Mouse (Mus musculus) neural tube, embryonic 12.5 days (tissue): Measurements from ENCODE around the gene Ace. TPM values are rescaled to one million over a fixed set of nuclear protein-coding genes. Genes with fewer than 3 reads are reported as not detected.

Source experiments
- ATAC-seq: fragments of 200-750 bp; cut with Nextera tagmentation; 2 replicates; pipeline ENCODE4 v1.8.0; 2017; ENCODE audit warnings: low read depth, mild to moderate bottlenecking, moderate TSS enrichment, moderate library complexity; ENCODE audit not compliant: low FRiP score
- H3K27ac ChIP-seq: fragments of 300-500 bp; sonication (generic); 2 replicates; pipeline ENCODE4 v1.5.1; 2016
- H3K27me3 ChIP-seq: fragments of 300-500 bp; sonication (generic); replicated peaks from 2 replicates; pipeline ENCODE4 v1.6.1; 2016; ENCODE audit warnings: mild to moderate bottlenecking
- H3K36me3 ChIP-seq: fragments of 300-500 bp; sonication (generic); 2 replicates; pipeline ENCODE4 v1.6.1; 2016; ENCODE audit warnings: mild to moderate bottlenecking
- H3K4me1 ChIP-seq: fragments of 300-500 bp; sonication (generic); 2 replicates; pipeline ENCODE4 v1.6.1; 2016
- H3K4me2 ChIP-seq: fragments of 300-500 bp; sonication (generic); replicated peaks from 2 replicates; pipeline ENCODE4 v1.6.1; 2016; ENCODE audit warnings: mild to moderate bottlenecking
- H3K4me3 ChIP-seq: fragments of 300-500 bp; sonication (generic); 2 replicates; pipeline ENCODE4 v1.5.1; 2016
- H3K9ac ChIP-seq: fragments of 300-500 bp; sonication (generic); 2 replicates; pipeline ENCODE4 v1.6.1; 2016; ENCODE audit warnings: mild to moderate bottlenecking
- H3K9me3 ChIP-seq: fragments of 300-500 bp; sonication (generic); 2 replicates; pipeline ENCODE4 v1.6.1; 2016; ENCODE audit warnings: mild to moderate bottlenecking
- WGBS: fragments of 180-500 bp; shearing (Covaris S2); methylation state at CpG from one replicate; pipeline ENCODE4 v1.1.7; 2016; 5-methylcytosine and 5-hydroxymethylcytosine counted together
- polyA plus RNA-seq: library from polyadenylated mRNA; unstranded; fragments of >200 nt; fragmentation: Nextera tagmentation; extraction: Ambion mirVana; gene quantifications from 2 replicates; pipeline ENCODE4 v1.2.1, GENCODE M21; 2016

Ace gene
- polyA plus RNA-seq, 1 experiment from 2014 or later: 1.1 TPM

GRCm38 (mm10) chr11:105975050-105975449 is 7.3 kb downstream of the Ace start:
- WGBS: 71% methylated on average over 3 of the region's 3 CpGs
- no peak overlapping the region for H3K4me3 ChIP-seq
- H3K27ac ChIP-seq: no peak overlapping the region
- no peak overlapping the region for H3K9ac ChIP-seq
- H3K27me3 ChIP-seq: peaks cover 12% of the 10 kb centered on the region; the same call in 1 of the 2 replicates
- no peaks in the 10 kb centered on the region for H3K9me3 ChIP-seq
- no peak for ATAC-seq
- H3K4me2 ChIP-seq: no peak overlapping the region
- no peaks in the 10 kb centered on the region for H3K4me1 ChIP-seq
- no peaks in the 10 kb centered on the region for H3K36me3 ChIP-seq

GRCm38 (mm10) chr11:105975636-105976035 is 7.9 kb downstream of the Ace start:
- Histone ChIP-seq H3K4me3 (no peak overlapping the region), H3K9ac (no peak overlapping the region), H3K4me1 (no peaks in the 10 kb centered on the region), H3K4me2 (no peak overlapping the region), H3K9me3 (no peaks in the 10 kb centered on the region), H3K27me3 (peaks cover 6% of the 10 kb centered on the region; the same call in 1 of the 2 replicates), H3K36me3 (no peaks in the 10 kb centered on the region), H3K27ac (no peak overlapping the region)
- 92% methylated on average over 5 of the region's 5 CpGs for WGBS
- no peak for ATAC-seq

- Histone ChIP-seq H3K9me3 (no peaks in the 10 kb centered on the region), H3K4me2 (no peak overlapping the region), H3K4me3 (no peak overlapping the region), H3K4me1 (no peaks in the 10 kb centered on the region), H3K36me3 (no peaks in the 10 kb centered on the region), H3K27ac (no peak overlapping the region), H3K27me3 (no peaks in the 10 kb centered on the region), H3K9ac (no peak overlapping the region)
- WGBS: 88% methylated on average over 2 of the region's 2 CpGs
- ATAC-seq: no peak
Measured at GRCm38 (mm10) chr11:105978232-105978631, 10.5 kb downstream of the Ace start.

GRCm38 (mm10) chr11:105978634-105979033 is 10.9 kb downstream of the Ace start:
- Histone ChIP-seq H3K4me2 (no peak overlapping the region), H3K9ac (no peak overlapping the region), H3K27me3 (no peaks in the 10 kb centered on the region), H3K4me1 (no peaks in the 10 kb centered on the region), H3K9me3 (no peaks in the 10 kb centered on the region), H3K4me3 (no peak overlapping the region), H3K36me3 (no peaks in the 10 kb centered on the region), H3K27ac (no peak overlapping the region)
- WGBS: 84% methylated on average over 5 of the region's 5 CpGs
- no peak for ATAC-seq

DNA sequence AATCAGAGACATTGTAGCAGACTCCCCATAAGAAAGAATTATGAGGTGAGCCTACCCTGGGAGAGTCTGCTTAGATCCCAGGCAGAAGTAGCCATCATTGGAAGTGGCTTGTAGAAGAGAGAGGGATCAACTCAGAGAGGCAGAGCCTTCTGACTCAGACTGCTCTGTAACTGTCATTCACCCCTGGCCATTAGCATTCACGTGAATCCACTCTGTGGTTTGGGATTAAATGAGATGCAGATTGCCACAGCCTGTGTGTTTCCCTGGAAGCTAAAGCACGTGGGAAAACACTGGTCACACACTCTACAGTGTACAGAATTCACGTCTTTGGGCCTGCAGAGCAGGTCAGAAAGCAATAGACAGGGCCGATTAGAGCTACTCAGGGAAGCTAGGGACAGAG is 16.7 kb downstream of the Ace start:
- no peaks in the 10 kb centered on the region for H3K9me3 ChIP-seq
- no peak overlapping the region for H3K9ac ChIP-seq
- no peaks in the 10 kb centered on the region for H3K4me1 ChIP-seq
- H3K27ac ChIP-seq: no peak overlapping the region
- 64% methylated on average over 4 of the region's 4 CpGs for WGBS
- no peak overlapping the region for H3K4me2 ChIP-seq
- H3K4me3 ChIP-seq: no peak overlapping the region
- H3K36me3 ChIP-seq: no peaks in the 10 kb centered on the region
- ATAC-seq: no peak
- H3K27me3 ChIP-seq: no peaks in the 10 kb centered on the region

DNA sequence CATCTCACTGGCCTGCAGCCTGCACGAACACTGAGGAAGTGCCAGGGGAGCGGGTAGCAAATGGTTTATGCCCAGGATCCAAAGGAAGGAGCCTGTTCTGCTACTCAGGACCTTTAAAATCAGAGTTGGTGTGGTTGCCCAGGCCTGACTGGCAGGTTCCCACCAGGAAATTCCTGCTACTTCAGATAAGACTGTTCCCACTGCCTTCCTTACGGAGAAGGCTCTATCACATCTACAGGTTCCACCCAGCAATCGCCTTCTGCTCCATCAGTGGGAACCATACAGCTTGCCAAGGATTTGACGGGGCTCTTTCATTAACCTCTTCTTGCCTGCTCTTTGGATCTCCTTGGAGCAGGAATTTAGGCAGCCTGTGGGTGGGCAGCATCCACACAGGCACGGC is 19.7 kb downstream of the Ace start:
- Histone ChIP-seq H3K4me1 (no peaks in the 10 kb centered on the region), H3K9ac (no peak overlapping the region), H3K9me3 (no peaks in the 10 kb centered on the region), H3K27me3 (no peaks in the 10 kb centered on the region), H3K4me2 (no peak overlapping the region), H3K4me3 (no peak overlapping the region), H3K27ac (no peak overlapping the region), H3K36me3 (no peaks in the 10 kb centered on the region)
- no peak for ATAC-seq
- WGBS: 81% methylated on average over 6 of the region's 6 CpGs

DNA sequence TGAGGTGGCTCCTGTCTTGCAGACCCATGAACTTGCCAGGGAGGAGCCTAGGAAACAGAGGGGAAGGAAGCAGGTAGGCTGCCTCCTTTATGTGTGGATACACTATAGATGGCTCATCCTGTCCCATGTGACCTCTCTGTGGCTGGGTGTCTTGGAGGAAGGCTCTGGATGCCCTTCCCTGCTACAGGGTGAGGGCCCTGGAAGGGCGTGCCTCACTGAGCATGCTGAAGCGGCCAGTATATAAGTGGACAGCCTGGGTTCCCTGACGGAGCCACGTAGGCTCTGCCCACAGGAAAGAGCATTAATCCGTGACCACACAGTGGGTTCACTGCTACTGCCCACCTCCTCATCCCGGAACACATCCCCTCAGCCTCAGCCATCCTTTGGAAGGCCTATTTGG is 21.7 kb downstream of the Ace start:
- 82% methylated on average over 6 of the region's 6 CpGs for WGBS
- Histone ChIP-seq H3K4me2 (no peak overlapping the region), H3K27me3 (no peaks in the 10 kb centered on the region), H3K27ac (no peak overlapping the region), H3K9ac (no peak overlapping the region), H3K4me1 (no peaks in the 10 kb centered on the region), H3K36me3 (no peaks in the 10 kb centered on the region), H3K4me3 (no peak overlapping the region), H3K9me3 (no peaks in the 10 kb centered on the region)
- no peak for ATAC-seq

- Histone ChIP-seq H3K4me2 (no peak overlapping the region), H3K27ac (no peak overlapping the region), H3K4me1 (no peaks in the 10 kb centered on the region), H3K9ac (no peak overlapping the region), H3K4me3 (no peak overlapping the region), H3K9me3 (no peaks in the 10 kb centered on the region), H3K36me3 (no peaks in the 10 kb centered on the region), H3K27me3 (no peaks in the 10 kb centered on the region)
- ATAC-seq: no peak
- WGBS: 60% methylated on average over 2 of the region's 2 CpGs
Measured at GRCm38 (mm10) chr11:105990231-105990630, 22.5 kb downstream of the Ace start.

- no peak within 1 kb of the TSS for H3K27ac ChIP-seq
- H3K9me3 ChIP-seq: no peaks in the 10 kb centered on the region
- H3K4me2 ChIP-seq: no peak within 1 kb of the TSS
- no peak for ATAC-seq
- H3K36me3 ChIP-seq: no peaks in the 10 kb centered on the region
- no peak within 1 kb of the TSS for H3K4me3 ChIP-seq
- no peak within 1 kb of the TSS for H3K9ac ChIP-seq
- H3K27me3 ChIP-seq: no peaks in the 10 kb centered on the region; the same call in 1 of the 2 replicates
- WGBS: 100% methylated on average over 3 of the region's 3 CpGs
- H3K4me1 ChIP-seq: no peaks in the 10 kb centered on the region
Measured at GRCm38 (mm10) chr11:105994375-105994774, 26.6 kb downstream of the Ace start, which contains the start of gene Ace3. Ace3 (plus strand) TSS chr11:105994675.

GRCm38 (mm10) chr11:106000062-106000461 is 32.3 kb downstream of the Ace start:
- 94% methylated on average over 6 of the region's 6 CpGs for WGBS
- H3K27ac ChIP-seq: no peak overlapping the region
- no peaks in the 10 kb centered on the region for H3K9me3 ChIP-seq
- no peak overlapping the region for H3K4me3 ChIP-seq
- no peak overlapping the region for H3K4me2 ChIP-seq
- H3K27me3 ChIP-seq: no peaks in the 10 kb centered on the region; the same call in 1 of the 2 replicates
- no peaks in the 10 kb centered on the region for H3K4me1 ChIP-seq
- no peak for ATAC-seq
- H3K9ac ChIP-seq: no peak overlapping the region
- no peaks in the 10 kb centered on the region for H3K36me3 ChIP-seq

DNA sequence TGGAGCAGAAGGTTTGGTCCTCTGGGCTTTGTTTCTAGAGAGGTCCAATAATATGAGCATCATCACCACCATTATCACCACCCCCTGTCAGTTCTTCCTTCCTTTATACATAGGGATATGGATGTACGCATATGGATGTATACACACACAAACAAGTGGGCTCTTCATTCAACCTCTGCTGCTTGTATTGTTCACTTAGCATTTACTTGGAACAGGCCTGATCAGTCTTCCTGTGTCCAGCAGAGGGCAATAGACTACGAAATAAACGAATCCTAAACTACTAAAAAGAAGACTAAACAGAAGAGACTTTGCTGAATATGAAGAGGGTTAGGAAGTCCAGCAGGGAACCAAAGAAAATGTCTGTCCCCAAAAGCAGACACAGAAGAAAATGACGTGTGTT is 34.0 kb downstream of the Ace start:
- H3K4me1 ChIP-seq: peaks cover 5% of the 10 kb centered on the region
- H3K27me3 ChIP-seq: no peaks in the 10 kb centered on the region; the same call in 1 of the 2 replicates
- no peak overlapping the region for H3K27ac ChIP-seq
- no peak overlapping the region for H3K4me2 ChIP-seq
- WGBS: 51% methylated on average over 4 of the region's 4 CpGs
- no peaks in the 10 kb centered on the region for H3K36me3 ChIP-seq
- no peak overlapping the region for H3K9ac ChIP-seq
- ATAC-seq: no peak
- H3K4me3 ChIP-seq: no peak overlapping the region
- no peaks in the 10 kb centered on the region for H3K9me3 ChIP-seq

DNA sequence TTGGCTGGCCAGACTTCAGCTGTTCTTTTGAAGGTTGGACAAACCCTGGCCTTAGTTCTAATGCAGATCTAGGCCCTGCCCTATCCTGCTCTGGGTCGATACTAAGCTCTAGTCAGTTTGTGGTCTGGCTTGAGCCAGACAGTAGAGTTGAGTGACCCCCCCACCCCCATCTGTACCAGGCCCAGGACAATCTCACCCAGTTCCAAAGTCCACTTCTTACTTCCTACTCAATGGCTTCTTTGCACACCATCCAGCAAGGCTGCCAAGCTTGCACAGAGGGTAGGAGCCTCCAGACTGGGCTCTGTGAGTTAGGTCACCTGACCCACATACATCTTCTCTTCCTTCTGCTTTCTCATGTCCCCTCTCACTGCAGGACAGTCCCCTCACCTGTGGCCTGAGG is 36.8 kb downstream of the Ace start:
- Histone ChIP-seq H3K36me3 (no peaks in the 10 kb centered on the region), H3K4me1 (peaks cover 14% of the 10 kb centered on the region), H3K27ac (no peak overlapping the region), H3K27me3 (peaks cover 9% of the 10 kb centered on the region; the same call in 1 of the 2 replicates), H3K4me3 (no peak overlapping the region), H3K4me2 (no peak overlapping the region), H3K9ac (no peak overlapping the region), H3K9me3 (no peaks in the 10 kb centered on the region)
- ATAC-seq: no peak
- WGBS: 88% methylated on average over 1 of the region's 1 CpGs

- Histone ChIP-seq H3K36me3 (no peaks in the 10 kb centered on the region), H3K4me3 (no peak overlapping the region), H3K27ac (no peak overlapping the region), H3K9ac (no peak overlapping the region), H3K9me3 (no peaks in the 10 kb centered on the region), H3K4me2 (no peak overlapping the region), H3K4me1 (peaks cover 14% of the 10 kb centered on the region), H3K27me3 (peaks cover 9% of the 10 kb centered on the region; the same call in 1 of the 2 replicates)
- 40% methylated on average over 5 of the region's 5 CpGs for WGBS
- no peak for ATAC-seq
Measured at GRCm38 (mm10) chr11:106005970-106006369, 38.2 kb downstream of the Ace start.
